Comparison of ENCODE assay signal across 46 mouse cellular contexts in the genomic region with DNA sequence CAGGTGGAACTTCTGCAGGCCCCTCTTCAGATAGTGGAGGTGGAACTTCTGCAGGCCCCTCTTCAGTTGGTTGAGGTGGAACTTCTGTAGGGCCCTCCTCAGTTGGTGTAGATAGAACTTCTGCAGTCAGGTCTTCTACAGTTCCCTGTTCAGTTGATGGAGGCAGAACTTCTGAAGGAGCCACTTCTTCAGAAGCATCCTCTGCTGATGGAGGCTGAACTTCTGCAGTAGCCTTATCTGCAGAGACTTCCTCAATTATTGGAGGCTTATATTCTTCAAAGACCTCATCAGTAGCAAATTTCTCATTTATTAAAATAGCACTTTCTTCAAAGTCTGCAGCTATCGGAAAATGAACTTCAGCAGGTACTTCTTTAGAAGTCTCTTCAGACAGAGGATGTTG. TPM values are rescaled to one million over a fixed set of nuclear protein-coding genes. Genes with fewer than 3 reads are reported as not detected.
"Had no signal": no experiment of that assay in that cellular context is flagged by ENCODE, and none has a peak within 500 bp of the region (broad histone marks: within the 10 kb centered on the region; RNA-seq: fewer than 3 reads in every experiment).

No protein-coding gene starts in this region.

- H3K27me3 ChIP-seq: limb, embryonic 12.5 days; limb, embryonic 13.5 days; limb, embryonic 15.5 days; liver, embryonic 12.5 days; liver, embryonic 13.5 days; liver, embryonic 15.5 days; lung, embryonic 15.5 days; megakaryocyte, embryonic 14.5 days; midbrain, embryonic 12.5 days; midbrain, embryonic 13.5 days; midbrain, embryonic 15.5 days had no signal

- H3K4me3 ChIP-seq: left cerebral cortex, adult 2 months; limb, embryonic 10.5 days; limb, embryonic 12.5 days; limb, embryonic 13.5 days; limb, embryonic 15.5 days; liver, embryonic 12.5 days; liver, embryonic 13.5 days; liver, embryonic 15.5 days; lung, embryonic 15.5 days; megakaryocyte, embryonic 14.5 days; midbrain, embryonic 10.5 days; midbrain, embryonic 12.5 days; midbrain, embryonic 13.5 days; midbrain, embryonic 15.5 days; myocyte had no signal

- H3K27ac ChIP-seq: left cerebral cortex, adult 2 months; limb, embryonic 10.5 days; limb, embryonic 12.5 days; limb, embryonic 13.5 days; limb, embryonic 15.5 days; liver, embryonic 12.5 days; liver, embryonic 13.5 days; liver, embryonic 14.5 days; liver, embryonic 15.5 days; lung, embryonic 15.5 days; macrophage; midbrain, embryonic 10.5 days; midbrain, embryonic 12.5 days; midbrain, embryonic 13.5 days; midbrain, embryonic 15.5 days had no signal

- H3K36me3 ChIP-seq: limb, embryonic 10.5 days; limb, embryonic 12.5 days; limb, embryonic 13.5 days; limb, embryonic 15.5 days; liver, embryonic 12.5 days; liver, embryonic 13.5 days; liver, embryonic 15.5 days; lung, embryonic 15.5 days; midbrain, embryonic 10.5 days; midbrain, embryonic 12.5 days; midbrain, embryonic 13.5 days; midbrain, embryonic 15.5 days had no signal

- H3K4me1 ChIP-seq: limb, embryonic 10.5 days; limb, embryonic 12.5 days; limb, embryonic 13.5 days; limb, embryonic 15.5 days; liver, embryonic 12.5 days; liver, embryonic 13.5 days; liver, embryonic 15.5 days; lung, embryonic 15.5 days; megakaryocyte, embryonic 14.5 days; midbrain, embryonic 10.5 days; midbrain, embryonic 12.5 days; midbrain, embryonic 13.5 days; midbrain, embryonic 15.5 days had no signal

- H3K9ac ChIP-seq: limb, embryonic 12.5 days; limb, embryonic 13.5 days; limb, embryonic 15.5 days; liver, embryonic 12.5 days; liver, embryonic 13.5 days; liver, embryonic 14.5 days; liver, embryonic 15.5 days; liver, postnatal 0 days; lung, embryonic 14.5 days; lung, embryonic 15.5 days; midbrain, embryonic 12.5 days; midbrain, embryonic 13.5 days; midbrain, embryonic 15.5 days had no signal

- DNase-seq: left cerebral cortex, postnatal 4 days; liver; liver, embryonic 13.5 days; liver, postnatal 0 days; lung, adult 18-20 months; lung, adult 2 months; lung, embryonic 14.5 days; lung, postnatal 10 days; lung, postnatal 14 days; lung, postnatal 36 days; lung, postnatal 4 days; midbrain, embryonic 14.5 days had no signal

- H3K9me3 ChIP-seq: limb, embryonic 10.5 days; limb, embryonic 12.5 days; limb, embryonic 13.5 days; limb, embryonic 15.5 days; liver, embryonic 12.5 days; liver, embryonic 13.5 days; liver, embryonic 15.5 days; lung, embryonic 15.5 days; megakaryocyte, embryonic 14.5 days; midbrain, embryonic 12.5 days; midbrain, embryonic 13.5 days; midbrain, embryonic 15.5 days had no signal

RNA-seq across cellular contexts. Expression of gene Fscb, which starts 1.4 kb away (rescaled TPM):
- total RNA-seq: left cerebral cortex, adult 2 months; left cerebral cortex, adult 8-10 months; left cerebral cortex, postnatal 10 days; left cerebral cortex, postnatal 14 days; left cerebral cortex, postnatal 25 days; left cerebral cortex, postnatal 36 days; left cerebral cortex, postnatal 4 days; liver, adult 2 months; megakaryocyte, adult 5-6 weeks; megakaryocyte-erythroid progenitor cell, adult 5-6 weeks; midbrain, postnatal 0 days; monocyte, adult 5-6 weeks had no signal
- polyA plus RNA-seq: limb, embryonic 10.5 days; limb, embryonic 11.5 days; limb, embryonic 12.5 days; limb, embryonic 13.5 days; limb, embryonic 14.5 days; limb, embryonic 15.5 days; liver, adult 2 months; liver, embryonic 11.5 days; liver, embryonic 12.5 days; liver, embryonic 13.5 days; liver, embryonic 14.5 days; liver, embryonic 15.5 days; liver, embryonic 16.5 days; liver, postnatal 0 days; lung, adult 2 months; lung, embryonic 14.5 days; lung, embryonic 15.5 days; lung, embryonic 16.5 days; lung, postnatal 0 days; macrophage; midbrain, embryonic 10.5 days; midbrain, embryonic 11.5 days; midbrain, embryonic 12.5 days; midbrain, embryonic 13.5 days; midbrain, embryonic 14.5 days; midbrain, embryonic 15.5 days; midbrain, embryonic 16.5 days; midbrain, postnatal 0 days; myocyte had no signal
